Mouse (Mus musculus) neural tube, embryonic 14.5 days (tissue): ENCODE results near the gene Kat8. TPM values are rescaled to one million over a fixed set of nuclear protein-coding genes. Genes with fewer than 3 reads are reported as not detected.
"Not testable (repeated sequence)": the region's sequence is repeated elsewhere in the genome, so short reads cannot be mapped to it uniquely, and the experiment has no call there.

Experiments
- ATAC-seq: fragments of 200-750 bp; cut with Nextera tagmentation; 2 replicates; pipeline ENCODE4 v1.8.0; 2017; ENCODE audit warnings: low read depth, mild to moderate bottlenecking, moderate TSS enrichment, moderate library complexity
- H3K27ac ChIP-seq: fragments of 300-500 bp; sonication (generic); 2 replicates; pipeline ENCODE4 v1.5.1; 2014; ENCODE audit warnings: low read depth, mild to moderate bottlenecking, control low read depth, low read length, moderate library complexity, mixed read lengths
- H3K27me3 ChIP-seq: fragments of 300-500 bp; sonication (generic); 2 replicates; pipeline ENCODE4 v1.6.1; 2014; ENCODE audit warnings: low read length; ENCODE audit not compliant: control insufficient read depth, insufficient read depth
- H3K36me3 ChIP-seq: fragments of 300-500 bp; sonication (generic); 2 replicates; pipeline ENCODE4 v1.6.1; 2014; ENCODE audit warnings: low read length, mixed read lengths; ENCODE audit not compliant: control insufficient read depth, insufficient read depth
- H3K4me1 ChIP-seq: fragments of 300-500 bp; sonication (generic); 2 replicates; pipeline ENCODE4 v1.6.1; 2014; ENCODE audit warnings: low read length; ENCODE audit not compliant: control insufficient read depth, insufficient read depth
- H3K4me2 ChIP-seq: fragments of 300-500 bp; sonication (generic); 2 replicates; pipeline ENCODE4 v1.6.1; 2014; ENCODE audit warnings: mild to moderate bottlenecking, low read depth, low read length, control low read depth
- H3K4me3 ChIP-seq: fragments of 300-500 bp; sonication (generic); 2 replicates; pipeline ENCODE4 v1.5.1; 2014; ENCODE audit warnings: low read depth, low read length, control low read depth, mixed read lengths
- H3K9ac ChIP-seq: fragments of 300-500 bp; sonication (generic); replicated peaks from 2 replicates; pipeline ENCODE4 v1.6.1; 2014; ENCODE audit warnings: low read depth, mild to moderate bottlenecking, control low read depth, low read length, mixed read lengths
- H3K9me3 ChIP-seq: fragments of 300-500 bp; sonication (generic); 2 replicates; pipeline ENCODE4 v1.6.1; 2016; ENCODE audit warnings: low read length; ENCODE audit not compliant: control insufficient read depth
- WGBS: fragments of 180-500 bp; shearing (Covaris S2); extraction: QIAGEN DNeasy Blood & Tissue Kit; methylation state at CpG from one replicate; pipeline ENCODE4 v1.1.7; 2014; 5-methylcytosine and 5-hydroxymethylcytosine counted together
- polyA plus RNA-seq: library from polyadenylated mRNA; unstranded; fragments of >200 nt; fragmentation: Nextera tagmentation; extraction: Ambion mirVana; gene quantifications from 2 replicates; pipeline ENCODE4 v1.2.1, GENCODE M21; 2014

Kat8 gene
- polyA plus RNA-seq, 1 experiment from 2014 or later = 49.4 TPM

- ATAC-seq = no peak
- no peak overlapping the region for H3K9ac ChIP-seq
- 47% methylated on average over 13 of the region's 13 CpGs for WGBS
These were observed 19.2 kb downstream of the Kat8 start for GRCm38 (mm10) chr7:127931351-127932135.

GRCm38 (mm10) chr7:127932273-127933031 lies 20.1 kb downstream of the Kat8 start:
- peaks cover 3% of the 10 kb centered on the region; the same call in 1 of the 2 replicates for H3K4me1 ChIP-seq
- H3K9me3 ChIP-seq = no peaks in the 10 kb centered on the region
- no peak overlapping the region for H3K4me3 ChIP-seq
- no peaks in the 10 kb centered on the region for H3K36me3 ChIP-seq
- H3K9ac ChIP-seq = no peak overlapping the region
- no peak overlapping the region for H3K4me2 ChIP-seq
- no peak overlapping the region for H3K27ac ChIP-seq
- no peak for ATAC-seq
- H3K27me3 ChIP-seq = peaks cover 7% of the 10 kb centered on the region; the same call in 1 of the 2 replicates
- WGBS = 19% methylated on average over 13 of the region's 13 CpGs

More at GRCm38 (mm10) chr7:127931351-127932135, 19.2 kb downstream of the Kat8 start:
- no peak overlapping the region for H3K4me2 ChIP-seq
- no peak overlapping the region for H3K4me3 ChIP-seq
- H3K36me3 ChIP-seq = no peaks in the 10 kb centered on the region
- H3K9me3 ChIP-seq = no peaks in the 10 kb centered on the region
- peaks cover 7% of the 10 kb centered on the region; the same call in 1 of the 2 replicates for H3K27me3 ChIP-seq
- H3K4me1 ChIP-seq = peaks cover 3% of the 10 kb centered on the region; the same call in 1 of the 2 replicates
- no peak overlapping the region for H3K27ac ChIP-seq

GRCm38 (mm10) chr7:127934075-127934474 lies 21.8 kb downstream of the Kat8 start:
- no peak for ATAC-seq

GRCm38 (mm10) chr7:127935028-127935722 lies 22.9 kb downstream of the Kat8 start:
- 6% methylated on average over 32 of the region's 32 CpGs for WGBS
- peak overlapping the region; percentile 81 for H3K27ac ChIP-seq

More at GRCm38 (mm10) chr7:127934075-127934474, 21.8 kb downstream of the Kat8 start:
- Histone ChIP-seq H3K9me3 (no peaks in the 10 kb centered on the region), H3K4me2 (no peak overlapping the region), H3K4me1 (peaks cover 3% of the 10 kb centered on the region; the same call in 1 of the 2 replicates), H3K27me3 (no peaks in the 10 kb centered on the region), H3K4me3 (no peak overlapping the region), H3K9ac (no peak overlapping the region), H3K27ac (no peak overlapping the region), H3K36me3 (no peaks in the 10 kb centered on the region)
- 94% methylated on average over 5 of the region's 5 CpGs for WGBS

GRCm38 (mm10) chr7:127935748-127936159 lies 23.4 kb downstream of the Kat8 start:
- Histone ChIP-seq H3K4me1 (peaks cover 3% of the 10 kb centered on the region; the same call in 1 of the 2 replicates), H3K27ac (peak overlapping the region; percentile 81), H3K4me3 (peak overlapping the region; percentile 76), H3K9me3 (no peaks in the 10 kb centered on the region), H3K27me3 (no peaks in the 10 kb centered on the region), H3K9ac (peak overlapping the region; percentile 75), H3K4me2 (peak overlapping the region; percentile 88), H3K36me3 (no peaks in the 10 kb centered on the region)
- peak; percentile 65 for ATAC-seq
- WGBS = 2% methylated on average over 36 of the region's 38 CpGs

More at GRCm38 (mm10) chr7:127935028-127935722, 22.9 kb downstream of the Kat8 start:
- peak; percentile 97 for ATAC-seq
- Histone ChIP-seq H3K4me1 (peaks cover 3% of the 10 kb centered on the region; the same call in 1 of the 2 replicates), H3K9me3 (no peaks in the 10 kb centered on the region), H3K4me3 (peak overlapping the region; percentile 76), H3K36me3 (no peaks in the 10 kb centered on the region), H3K27me3 (no peaks in the 10 kb centered on the region), H3K4me2 (peak overlapping the region; percentile 88), H3K9ac (peak overlapping the region; percentile 75)

DNA sequence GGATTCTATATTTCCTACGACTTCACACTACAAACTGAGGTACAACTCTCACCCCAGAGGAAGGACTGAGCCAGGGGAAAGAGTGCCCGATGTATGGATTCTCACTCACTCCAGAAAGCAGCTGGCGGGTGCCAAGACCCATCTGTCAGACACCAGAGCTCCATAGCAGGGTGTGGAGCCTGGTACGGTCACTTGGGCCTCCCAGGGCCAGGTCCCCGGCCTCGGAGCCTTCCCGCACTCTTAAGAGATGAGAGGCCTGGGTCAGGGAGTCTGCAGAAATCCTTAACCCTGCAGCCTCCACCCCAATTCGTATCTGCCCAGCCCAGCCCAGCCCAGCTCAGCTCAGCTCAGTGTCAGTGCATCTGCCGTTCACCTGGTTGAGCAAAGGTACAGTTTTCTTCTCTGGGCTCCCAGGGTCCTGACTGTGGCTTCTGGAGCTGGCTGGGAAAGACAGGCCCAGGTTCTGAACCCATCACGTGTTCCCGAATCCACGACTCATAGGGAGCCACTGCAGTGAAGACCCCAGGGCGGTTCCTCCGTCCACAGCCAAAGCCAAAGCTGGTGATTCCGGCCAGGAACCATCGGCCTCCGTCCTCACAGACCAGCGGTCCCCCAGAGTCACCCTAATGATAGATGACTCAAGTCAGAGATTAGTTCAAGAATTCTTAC lies 24.0 kb downstream of the Kat8 start:
- ATAC-seq = 0 out of 2 replicates have a peak, but pooled peaks have one; percentile 12
- H3K36me3 ChIP-seq = no peaks in the 10 kb centered on the region

DNA sequence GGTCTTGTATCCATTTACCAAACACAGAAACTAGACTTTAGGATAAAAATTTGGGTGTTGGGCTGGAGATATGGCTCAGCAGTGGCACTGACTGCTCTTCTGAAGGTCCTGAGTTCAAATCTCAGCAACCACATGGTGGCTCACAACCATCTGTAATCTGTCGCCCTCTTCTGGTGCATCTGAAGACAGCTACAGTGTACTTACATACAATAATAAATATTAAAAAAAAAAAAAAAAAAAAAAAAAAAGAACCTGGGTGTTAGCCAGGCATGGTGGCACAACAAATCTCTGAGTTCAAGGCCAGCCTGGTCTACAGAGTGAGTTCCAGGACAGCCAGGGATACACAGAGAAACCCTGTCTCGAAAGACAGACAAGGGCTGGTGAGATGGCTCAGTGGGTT lies 29.8 kb downstream of the Kat8 start:
- not testable (repeated sequence) for H3K9ac ChIP-seq, H3K4me2 ChIP-seq, H3K4me1 ChIP-seq, H3K9me3 ChIP-seq, H3K36me3 ChIP-seq, H3K27me3 ChIP-seq, H3K27ac ChIP-seq, H3K4me3 ChIP-seq, ATAC-seq
- WGBS = 67% methylated on average over 2 of the region's 2 CpGs

More for the DNA sequence above, 24.0 kb downstream of the Kat8 start:
- Histone ChIP-seq H3K27ac (peak overlapping the region; percentile 4; the same call in 1 of the 2 replicates), H3K9ac (peak overlapping the region; percentile 75), H3K4me1 (peaks cover 3% of the 10 kb centered on the region; the same call in 1 of the 2 replicates), H3K4me3 (peak overlapping the region; percentile 76), H3K27me3 (no peaks in the 10 kb centered on the region), H3K9me3 (no peaks in the 10 kb centered on the region), H3K4me2 (peak overlapping the region; percentile 88)
- 54% methylated on average over 18 of the region's 18 CpGs for WGBS

DNA sequence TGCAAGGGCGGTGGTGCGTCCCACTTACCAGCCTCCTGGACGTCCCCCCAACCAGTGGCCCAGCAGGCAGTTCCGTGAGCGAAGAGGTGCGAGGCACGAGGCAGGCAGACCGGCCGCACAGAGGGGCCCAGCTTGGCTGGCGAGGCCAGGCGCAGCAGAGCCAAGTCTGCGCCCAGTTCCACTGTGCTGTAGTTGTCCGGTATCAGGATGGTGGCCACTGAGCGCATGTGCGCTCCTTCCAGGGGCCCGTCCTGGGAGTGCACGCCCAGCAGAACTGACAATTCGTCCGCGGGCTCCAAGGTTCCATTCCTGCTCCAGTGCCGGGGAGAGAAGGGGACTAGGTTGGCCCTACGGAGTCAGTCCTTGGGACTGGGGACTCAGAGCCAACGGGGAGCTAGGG lies 32.3 kb downstream of the Kat8 start:
- H3K4me1 ChIP-seq = no peaks in the 10 kb centered on the region
- WGBS = 7% methylated on average over 23 of the region's 23 CpGs
- no peaks in the 10 kb centered on the region for H3K36me3 ChIP-seq
- H3K4me3 ChIP-seq = no peak overlapping the region
- H3K27ac ChIP-seq = no peak overlapping the region
- ATAC-seq = no peak
- no peak overlapping the region for H3K9ac ChIP-seq
- no peaks in the 10 kb centered on the region for H3K9me3 ChIP-seq
- H3K4me2 ChIP-seq = no peak overlapping the region
- peaks cover 9% of the 10 kb centered on the region for H3K27me3 ChIP-seq
